Mouse (Mus musculus) MEL (cell line): ENCODE measurements at regions not wholly inside any gene's neighbourhood (a gene's known extent, or its start where the extent isn't known, plus 50 kb on each side); places are given as distances from the start of the nearest gene placed in this dataset.
A peak's percentile ranks its signal among the peaks of the same experiment; 100 is the strongest.

Experiments
- DNase-seq: peaks from one replicate; pipeline ENCODE4 v3.0.0; 2011; ENCODE audit warnings: low read depth, low spot score
- H3K27ac ChIP-seq: 2 replicates; pipeline ENCODE4 v1.5.1; 2012; ENCODE audit warnings: low read depth, mild to moderate bottlenecking, control low read depth, low read length, moderate library complexity; ENCODE audit not compliant: control insufficient read depth
- H3K27me3 ChIP-seq, 2 experiments: fragments of 150-350 bp in 1 of 2; sonication (generic) in 1 of 2; 2 replicates each; pipeline ENCODE4 v1.6.1; 2012; ENCODE audit warnings: low read length in 2 of 2, mild to moderate bottlenecking in 2 of 2, improper control_type of control experiment in 1 of 2, moderate library complexity in 1 of 2; ENCODE audit not compliant: insufficient read depth in 2 of 2, control insufficient read depth in 1 of 2
- H3K36me3 ChIP-seq, 2 experiments: 2 replicates each; pipeline ENCODE4 v1.6.1; 2012 to 2014; ENCODE audit warnings: low read length in 2 of 2, improper control_type of control experiment in 1 of 2, inconsistent platforms in 1 of 2, mild to moderate bottlenecking in 1 of 2; ENCODE audit not compliant: insufficient read depth in 2 of 2, control insufficient read depth in 1 of 2
- H3K4me1 ChIP-seq, 2 experiments: fragments of 150-350 bp in 1 of 2; sonication (generic) in 1 of 2; 2 replicates each; pipeline ENCODE4 v1.6.1; 2012; ENCODE audit warnings: low read length in 2 of 2, improper control_type of control experiment in 1 of 2, mild to moderate bottlenecking in 1 of 2; ENCODE audit not compliant: insufficient read depth in 2 of 2, control insufficient read depth in 1 of 2
- H3K4me3 ChIP-seq, 2 experiments: fragments of 150-350 bp in 1 of 2; sonication (generic) in 1 of 2; 2 replicates each; pipeline ENCODE4 v1.5.1; 2012; ENCODE audit warnings: low read depth in 2 of 2, low read length in 2 of 2, mild to moderate bottlenecking in 2 of 2, moderate library complexity in 2 of 2, control low read depth in 1 of 2, improper control_type of control experiment in 1 of 2; ENCODE audit not compliant: control insufficient read depth in 1 of 2, insufficient read depth in 1 of 2
- H3K79me2 ChIP-seq: 2 replicates; pipeline ENCODE4 v1.6.1; 2012; ENCODE audit warnings: mild to moderate bottlenecking, low read length, moderate library complexity; ENCODE audit not compliant: control insufficient read depth, poor library complexity, insufficient read depth
- H3K9ac ChIP-seq: 2 replicates; pipeline ENCODE4 v1.6.1; 2012; ENCODE audit warnings: low read depth, mild to moderate bottlenecking, control low read depth, low read length, moderate library complexity; ENCODE audit not compliant: control insufficient read depth, poor library complexity, severe bottlenecking
- H3K9me3 ChIP-seq: fragments of 150-350 bp; sonication (generic); replicated peaks from 2 replicates; pipeline ENCODE4 v1.6.1; 2012; ENCODE audit warnings: mild to moderate bottlenecking, low read length, improper control_type of control experiment, moderate library complexity; ENCODE audit not compliant: insufficient read depth
- CTCF ChIP-seq, 3 experiments: IDR thresholded peaks in 2 of 3; conservative IDR thresholded peaks in 1 of 3; 2 replicates each; pipeline ENCODE4 v1.5.1; 2011 to 2012; ENCODE audit warnings: low read length in 3 of 3, low read depth in 2 of 3, mild to moderate bottlenecking in 2 of 3, improper control_type of control experiment in 1 of 3, inconsistent platforms in 1 of 3, mixed read lengths in 1 of 3, moderate library complexity in 1 of 3; ENCODE audit not compliant: control insufficient read depth in 1 of 3, insufficient read depth in 1 of 3, poor library complexity in 1 of 3, severe bottlenecking in 1 of 3
- E2F4 ChIP-seq: IDR thresholded peaks from 2 replicates; pipeline ENCODE4 v1.6.1; 2011; ENCODE audit warnings: low read depth, low read length, improper control_type of control experiment, borderline replicate concordance
- ELF1 ChIP-seq: IDR thresholded peaks from 2 replicates; pipeline ENCODE4 v1.6.1; 2014; ENCODE audit warnings: low read depth, mild to moderate bottlenecking, inconsistent platforms, low read length, improper control_type of control experiment, moderate library complexity
- EP300 ChIP-seq, 2 experiments: IDR thresholded peaks; 2 replicates each; pipeline ENCODE4 v1.6.1; 2011; ENCODE audit warnings: improper control_type of control experiment in 2 of 2, low read length in 2 of 2, low read depth in 1 of 2, mild to moderate bottlenecking in 1 of 2
- GABPA ChIP-seq: IDR thresholded peaks from 2 replicates; pipeline ENCODE4 v1.6.1; 2012; ENCODE audit warnings: low read depth, mild to moderate bottlenecking, inconsistent platforms, low read length, improper control_type of control experiment, moderate library complexity
- GATA1 ChIP-seq: IDR thresholded peaks from 2 replicates; pipeline ENCODE4 v1.6.1; 2011; ENCODE audit warnings: low read depth, low read length, improper control_type of control experiment
- HCFC1 ChIP-seq: IDR thresholded peaks from 2 replicates; pipeline ENCODE4 v1.6.1; 2012; ENCODE audit warnings: low read depth, mild to moderate bottlenecking, inconsistent platforms, low read length, improper control_type of control experiment, moderate library complexity
- JUND ChIP-seq: IDR thresholded peaks from 2 replicates; pipeline ENCODE4 v1.6.1; 2011; ENCODE audit warnings: low read depth, mild to moderate bottlenecking, improper control_type of control experiment, low read length
- MAZ ChIP-seq: IDR thresholded peaks from 2 replicates; pipeline ENCODE4 v1.6.1; 2012; ENCODE audit warnings: low read depth, mild to moderate bottlenecking, inconsistent platforms, low read length, improper control_type of control experiment
- MEF2A ChIP-seq: IDR thresholded peaks from 2 replicates; pipeline ENCODE4 v1.6.1; 2014; ENCODE audit warnings: low read depth, mild to moderate bottlenecking, inconsistent platforms, low read length, improper control_type of control experiment; ENCODE audit not compliant: poor library complexity, insufficient replicate concordance, severe bottlenecking; ENCODE audit errors: extremely low read depth
- MXI1 ChIP-seq: IDR thresholded peaks from 2 replicates; pipeline ENCODE4 v1.6.1; 2011; ENCODE audit warnings: mild to moderate bottlenecking, low read depth, low read length, improper control_type of control experiment
- MYB ChIP-seq: IDR thresholded peaks from 2 replicates; pipeline ENCODE4 v1.6.1; 2011; ENCODE audit warnings: mild to moderate bottlenecking, low read depth, low read length, improper control_type of control experiment
- MYC ChIP-seq: IDR thresholded peaks from 2 replicates; pipeline ENCODE4 v1.6.1; 2011; ENCODE audit warnings: low read depth, mild to moderate bottlenecking, low read length, improper control_type of control experiment, moderate library complexity
- NRF1 ChIP-seq: IDR thresholded peaks from 2 replicates; pipeline ENCODE4 v1.6.1; 2014; ENCODE audit warnings: low read depth, mild to moderate bottlenecking, inconsistent platforms, low read length, improper control_type of control experiment, moderate library complexity; ENCODE audit not compliant: poor library complexity, insufficient read depth, severe bottlenecking
- POLR2AphosphoS2 ChIP-seq: IDR thresholded peaks from 2 replicates; pipeline ENCODE4 v1.6.1; 2011; ENCODE audit warnings: low read length, improper control_type of control experiment
- POLR2AphosphoS5 ChIP-seq: IDR thresholded peaks from 2 replicates; pipeline ENCODE4 v1.6.1; 2012; ENCODE audit warnings: low read depth, borderline replicate concordance, mild to moderate bottlenecking, inconsistent platforms, low read length, moderate library complexity, mixed read lengths
- RAD21 ChIP-seq: IDR thresholded peaks from 2 replicates; pipeline ENCODE4 v1.6.1; 2011; ENCODE audit warnings: mild to moderate bottlenecking, low read depth, low read length, improper control_type of control experiment
- SIN3A ChIP-seq: IDR thresholded peaks from 2 replicates; pipeline ENCODE4 v1.6.1; 2012; ENCODE audit warnings: low read length, improper control_type of control experiment, inconsistent platforms
- SMC3 ChIP-seq: IDR thresholded peaks from 2 replicates; pipeline ENCODE4 v1.6.1; 2011; ENCODE audit warnings: low read depth, low read length, improper control_type of control experiment
- TAL1 ChIP-seq: IDR thresholded peaks from 2 replicates; pipeline ENCODE4 v1.6.1; 2012; ENCODE audit warnings: mild to moderate bottlenecking, inconsistent platforms, low read length, moderate library complexity, mixed read lengths
- TCF12 ChIP-seq: IDR thresholded peaks from 2 replicates; pipeline ENCODE4 v1.6.1; 2014; ENCODE audit warnings: low read depth, mild to moderate bottlenecking, inconsistent platforms, low read length, improper control_type of control experiment, moderate library complexity
- ZC3H11A ChIP-seq: IDR thresholded peaks from 2 replicates; pipeline ENCODE4 v1.6.1; 2012; ENCODE audit warnings: low read depth, mild to moderate bottlenecking, inconsistent platforms, low read length, improper control_type of control experiment
- ZNF384 ChIP-seq: IDR thresholded peaks from 2 replicates; pipeline ENCODE4 v1.6.1; 2012; ENCODE audit warnings: low read depth, mild to moderate bottlenecking, inconsistent platforms, low read length, improper control_type of control experiment

DNA sequence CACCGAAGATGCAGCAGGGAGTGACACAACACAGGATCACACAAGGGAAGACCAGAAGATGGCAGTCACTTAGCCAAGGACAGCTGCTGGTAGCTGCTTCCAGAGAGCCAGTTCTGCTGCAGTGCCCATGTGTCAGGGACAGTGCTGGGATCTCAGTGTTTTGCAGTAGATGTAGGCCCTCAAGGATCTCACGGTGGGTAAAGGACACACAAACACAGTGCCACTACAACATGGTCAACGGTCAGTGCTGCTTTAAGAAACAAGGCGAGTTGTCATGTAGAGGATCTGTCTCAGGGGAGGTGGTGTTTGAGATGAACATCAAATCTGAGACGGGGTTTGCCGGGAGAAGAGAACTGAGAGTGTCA, 80.5 kb upstream of the Cpsf6 start:
- Histone ChIP-seq H3K36me3 (0 out of 4 replicates have a peak, but pooled peaks cover 0 to 3% of the 10 kb centered on the region in 2 experiments), H3K27ac (no peak overlapping the region), H3K4me1 (peaks cover 0 to 3% of the 10 kb centered on the region in 2 experiments; a peak in 1 of 4 replicates), H3K27me3 (no peaks in the 10 kb centered on the region), H3K9ac (no peak overlapping the region), H3K79me2 (no peaks in the 10 kb centered on the region), H3K9me3 (no peaks in the 10 kb centered on the region), H3K4me3 (no peak overlapping the region)
- no peak for DNase-seq
- no peak for TF ChIP-seq NRF1
- TF ChIP-seq POLR2AphosphoS2 = no peak
- TF ChIP-seq MEF2A = no peak
- TF ChIP-seq ELF1 = no peak
- no peak for TF ChIP-seq MAZ
- TF ChIP-seq ZC3H11A = no peak
- no peak for TF ChIP-seq RAD21

DNA sequence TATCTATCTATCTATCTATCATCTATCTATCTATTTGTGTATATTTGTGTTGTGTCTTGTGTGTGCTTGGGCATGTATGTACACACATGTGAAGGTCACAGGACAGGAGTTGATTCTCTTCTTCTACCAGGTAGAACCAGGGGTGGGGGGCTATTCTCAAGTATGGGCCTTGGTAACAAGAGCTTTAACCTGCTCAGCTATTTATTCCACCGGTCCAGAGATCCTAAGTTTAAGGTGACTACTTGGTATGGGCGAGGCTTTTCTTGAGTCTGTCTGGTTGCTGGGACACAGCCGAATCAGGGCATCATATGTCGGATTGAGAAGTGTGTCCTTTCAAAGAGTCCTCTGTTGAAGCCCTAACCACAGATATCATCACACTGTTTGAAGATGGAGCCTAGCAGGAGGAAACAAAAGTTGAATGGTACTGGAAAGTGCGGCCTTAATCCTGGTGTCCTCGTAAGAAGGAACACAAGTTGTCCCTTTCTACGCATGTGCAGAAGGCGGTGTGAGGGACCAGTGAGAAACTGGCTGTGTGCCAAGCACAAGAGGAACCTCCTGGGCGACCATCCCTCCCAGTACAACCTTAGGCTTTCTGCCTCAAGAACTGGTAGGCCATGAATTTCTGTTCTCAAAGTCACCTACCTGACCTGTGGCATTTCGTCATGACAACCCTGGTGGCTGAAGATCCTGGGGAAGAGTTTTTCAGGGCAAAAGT, 80.0 kb upstream of the Cpsf6 start:
- TF ChIP-seq POLR2AphosphoS5 (no peak), NRF1 (peak; percentile 23; the same call in 1 of the 2 replicates)
- TF ChIP-seq, all 39 proteins: peak for 1

DNA sequence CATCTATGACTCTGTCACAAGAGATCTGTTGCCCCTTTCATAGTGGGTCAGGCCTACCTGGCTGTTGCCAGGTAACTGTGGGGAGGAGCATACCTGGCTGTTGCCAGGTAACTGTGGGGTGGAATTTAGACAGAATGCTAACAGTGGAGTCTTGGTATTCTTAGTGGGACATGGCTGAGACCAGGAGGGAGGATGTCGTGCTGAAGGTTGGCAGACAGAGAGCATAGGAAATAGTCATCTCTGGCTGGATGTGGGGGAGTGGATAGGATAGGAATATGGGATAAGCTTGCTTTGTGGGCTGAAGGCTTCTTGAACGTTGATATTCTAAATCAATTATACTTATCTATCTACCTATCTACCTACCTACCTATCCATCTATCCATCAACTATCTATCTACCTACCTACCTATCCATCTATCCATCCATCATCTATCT, 79.2 kb upstream of the Cpsf6 start:
- no peak overlapping the region for H3K27ac ChIP-seq
- DNase-seq = no peak
- H3K9ac ChIP-seq = no peak overlapping the region
- H3K4me3 ChIP-seq = no peak overlapping the region
- no peaks in the 10 kb centered on the region for H3K27me3 ChIP-seq
- TF ChIP-seq TCF12 (no peak), ELF1 (no peak), E2F4 (no peak), GATA1 (no peak), GABPA (no peak), SIN3A (no peak), JUND (no peak), HCFC1 (no peak), MXI1 (no peak), MYB (no peak), CTCF (IDR thresholded peaks at IDR 0.05 in 2 of 3, conservative IDR thresholded peaks at IDR 0.05 in 1 of 3; ENCODE audit: control insufficient read depth in 1 of 3, insufficient read depth in 1 of 3, low read depth in 2 of 3, low read length in 3 of 3, poor library complexity in 1 of 3, severe bottlenecking in 1 of 3) (no peak), SMC3 (no peak), ZC3H11A (no peak), MYC (no peak), ZNF384 (no peak), EP300 (IDR thresholded peaks at IDR 0.05; ENCODE audit: low read depth in 1 of 2, low read length in 2 of 2) (no peak), TAL1 (no peak), POLR2AphosphoS5 (no peak)
- no peaks in the 10 kb centered on the region for H3K9me3 ChIP-seq
- H3K36me3 ChIP-seq = 0 out of 4 replicates have a peak, but pooled peaks cover 0 to 3% of the 10 kb centered on the region in 2 experiments
- peaks cover 0 to 5% of the 10 kb centered on the region in 2 experiments; a peak in 1 of 4 replicates for H3K4me1 ChIP-seq
- no peaks in the 10 kb centered on the region for H3K79me2 ChIP-seq

More for the DNA sequence above, 80.0 kb upstream of the Cpsf6 start:
- no peaks in the 10 kb centered on the region for H3K27me3 ChIP-seq
- H3K9ac ChIP-seq = no peak overlapping the region
- peaks cover 0 to 5% of the 10 kb centered on the region in 2 experiments; a peak in 1 of 4 replicates for H3K4me1 ChIP-seq
- peak; percentile 71 for DNase-seq
- H3K79me2 ChIP-seq = no peaks in the 10 kb centered on the region
- 0 out of 4 replicates have a peak, but pooled peaks cover 0 to 3% of the 10 kb centered on the region in 2 experiments for H3K36me3 ChIP-seq
- no peaks in the 10 kb centered on the region for H3K9me3 ChIP-seq
- no peak overlapping the region for H3K4me3 ChIP-seq
- no peak overlapping the region for H3K27ac ChIP-seq
